Mouse (Mus musculus) forebrain, embryonic 14.5 days (tissue): ENCODE measurements at regions not wholly inside any gene's neighbourhood (a gene's known extent, or its start where the extent isn't known, plus 50 kb on each side); places are given as distances from the start of the nearest gene placed in this dataset.

Experiments used
- ATAC-seq: fragments of 200-750 bp; cut with Nextera tagmentation; 2 replicates; pipeline ENCODE4 v1.8.0; 2017; ENCODE audit warnings: mild to moderate bottlenecking, moderate library complexity
- DNase-seq: peaks from one replicate; pipeline ENCODE4 v3.0.0-alpha.2; 2015; ENCODE audit warnings: low spot score
- H3K27ac ChIP-seq: fragments of 300-500 bp; sonication (generic); 2 replicates; pipeline ENCODE4 v1.5.1; 2014; ENCODE audit warnings: low read depth, mild to moderate bottlenecking, control low read depth, low read length, moderate library complexity
- H3K27me3 ChIP-seq: fragments of 300-500 bp; sonication (generic); replicated peaks from 2 replicates; pipeline ENCODE4 v1.6.1; 2014; ENCODE audit warnings: low read length, control low read depth, mixed read lengths; ENCODE audit not compliant: control insufficient read depth, insufficient read depth
- H3K36me3 ChIP-seq: fragments of 300-500 bp; sonication (generic); 2 replicates; pipeline ENCODE4 v1.6.1; 2014; ENCODE audit warnings: low read length, control low read depth; ENCODE audit not compliant: control insufficient read depth, insufficient read depth
- H3K4me1 ChIP-seq: fragments of 300-500 bp; sonication (generic); 2 replicates; pipeline ENCODE4 v1.6.1; 2014; ENCODE audit warnings: antibody characterized with exemption, low read length, control low read depth; ENCODE audit not compliant: control insufficient read depth, insufficient read depth
- H3K4me2 ChIP-seq: fragments of 300-500 bp; sonication (generic); 2 replicates; pipeline ENCODE4 v1.6.1; 2014; ENCODE audit warnings: mild to moderate bottlenecking, control low read depth, low read length
- H3K4me3 ChIP-seq: fragments of 300-500 bp; sonication (generic); 2 replicates; pipeline ENCODE4 v1.5.1; 2014; ENCODE audit warnings: low read depth, low read length, control low read depth
- H3K9ac ChIP-seq: fragments of 300-500 bp; sonication (generic); 2 replicates; pipeline ENCODE4 v1.6.1; 2014; ENCODE audit warnings: mild to moderate bottlenecking, low read length, control low read depth, moderate library complexity
- H3K9me3 ChIP-seq: fragments of 300-500 bp; sonication (generic); replicated peaks from 2 replicates; pipeline ENCODE4 v1.6.1; 2016; ENCODE audit warnings: low read length, control low read depth, mixed read lengths; ENCODE audit not compliant: control insufficient read depth
- WGBS: fragments of 180-500 bp; shearing (Covaris S2); extraction: QIAGEN DNeasy Blood & Tissue Kit; methylation state at CpG from one replicate; pipeline ENCODE4 v1.1.7; 2014; 5-methylcytosine and 5-hydroxymethylcytosine counted together

GRCm38 (mm10) chr4:69852637-69853036 lies 557.6 kb downstream of the Cdk5rap2 start:
- H3K9me3 ChIP-seq, result no peaks in the 10 kb centered on the region
- 0% methylated on average over 1 of the region's 1 CpGs for WGBS
- no peak overlapping the region for H3K4me2 ChIP-seq
- H3K36me3 ChIP-seq, result no peaks in the 10 kb centered on the region
- ATAC-seq (no peak), DNase-seq (no peak)
- H3K27ac ChIP-seq, result no peak overlapping the region
- H3K9ac ChIP-seq, result no peak overlapping the region
- no peaks in the 10 kb centered on the region for H3K27me3 ChIP-seq
- no peaks in the 10 kb centered on the region for H3K4me1 ChIP-seq
- H3K4me3 ChIP-seq, result no peak overlapping the region

- Histone ChIP-seq H3K4me3 (no peak overlapping the region), H3K4me2 (no peak overlapping the region), H3K27ac (no peak overlapping the region), H3K9ac (no peak overlapping the region), H3K9me3 (no peaks in the 10 kb centered on the region), H3K4me1 (no peaks in the 10 kb centered on the region), H3K27me3 (no peaks in the 10 kb centered on the region), H3K36me3 (no peaks in the 10 kb centered on the region)
- ATAC-seq, result no peak
- WGBS, result 89% methylated on average over 3 of the region's 3 CpGs
- no peak for DNase-seq
These were observed 560.8 kb downstream of the Cdk5rap2 start for GRCm38 (mm10) chr4:69849423-69849822.

GRCm38 (mm10) chr4:69839868-69840267 lies 570.4 kb downstream of the Cdk5rap2 start:
- Histone ChIP-seq H3K9ac (no peak overlapping the region), H3K27me3 (no peaks in the 10 kb centered on the region), H3K9me3 (no peaks in the 10 kb centered on the region), H3K4me1 (no peaks in the 10 kb centered on the region), H3K27ac (no peak overlapping the region), H3K4me3 (no peak overlapping the region), H3K36me3 (no peaks in the 10 kb centered on the region), H3K4me2 (no peak overlapping the region)
- 51% methylated on average over 9 of the region's 9 CpGs for WGBS
- ATAC-seq (no peak), DNase-seq (no peak)

- ATAC-seq, result no peak
- no peak overlapping the region for H3K9ac ChIP-seq
- H3K9me3 ChIP-seq, result no peaks in the 10 kb centered on the region
- H3K27ac ChIP-seq, result no peak overlapping the region
- no peaks in the 10 kb centered on the region for H3K36me3 ChIP-seq
- no peak for DNase-seq
- no peaks in the 10 kb centered on the region for H3K27me3 ChIP-seq
- H3K4me2 ChIP-seq, result no peak overlapping the region
- H3K4me1 ChIP-seq, result no peaks in the 10 kb centered on the region
- H3K4me3 ChIP-seq, result no peak overlapping the region
- WGBS, result 18% methylated on average over 4 of the region's 4 CpGs
These were observed 571.3 kb downstream of the Cdk5rap2 start for GRCm38 (mm10) chr4:69838940-69839339.

GRCm38 (mm10) chr4:69824903-69825268 lies 585.4 kb downstream of the Cdk5rap2 start:
- no peak overlapping the region for H3K27ac ChIP-seq
- no peaks in the 10 kb centered on the region for H3K27me3 ChIP-seq
- H3K9me3 ChIP-seq, result no peaks in the 10 kb centered on the region
- 17% methylated on average over 3 of the region's 3 CpGs for WGBS
- no peak overlapping the region for H3K4me2 ChIP-seq
- DNase-seq (no peak), ATAC-seq (peak; percentile 47; the same call in 1 of the 2 replicates)
- H3K4me3 ChIP-seq, result no peak overlapping the region
- H3K4me1 ChIP-seq, result peaks cover 16% of the 10 kb centered on the region
- no peaks in the 10 kb centered on the region for H3K36me3 ChIP-seq
- H3K9ac ChIP-seq, result no peak overlapping the region

DNA sequence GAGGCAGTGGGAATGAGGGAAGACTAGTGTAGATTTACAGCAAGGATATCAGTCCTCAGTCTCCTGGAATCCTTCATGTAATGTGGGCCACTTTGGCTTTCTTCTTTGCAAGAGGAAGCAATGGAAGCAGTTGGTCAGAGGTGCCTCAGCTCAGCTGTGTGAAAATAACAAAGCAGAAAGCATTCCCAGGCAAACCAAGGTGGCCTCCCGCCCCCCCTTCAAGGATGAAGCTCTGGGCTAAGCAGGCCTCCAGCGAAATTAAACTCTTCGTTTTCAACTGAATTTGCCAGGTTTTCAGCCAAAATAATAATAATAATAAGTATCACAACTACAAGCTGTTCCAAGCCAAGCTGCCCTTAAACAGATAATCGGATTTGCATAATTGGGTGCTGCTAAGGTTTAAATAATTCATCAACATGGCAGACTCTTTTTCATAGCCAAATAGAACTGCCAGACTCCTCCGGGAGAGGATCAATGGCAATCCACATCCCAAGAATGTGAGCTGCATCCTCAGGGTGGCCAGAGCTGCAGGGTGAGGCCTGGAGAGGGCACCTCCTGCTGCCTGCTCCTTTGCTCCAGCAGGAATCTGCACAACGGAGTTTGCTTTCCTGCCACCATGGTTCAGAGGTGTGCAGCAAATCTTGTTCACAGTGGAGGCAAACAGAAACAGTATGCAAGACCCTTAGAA lies 585.9 kb downstream of the Cdk5rap2 start:
- H3K4me3 ChIP-seq, result no peak overlapping the region
- no peaks in the 10 kb centered on the region for H3K36me3 ChIP-seq
- peak overlapping the region; percentile 48; the same call in 1 of the 2 replicates for H3K27ac ChIP-seq
- H3K4me1 ChIP-seq, result peaks cover 16% of the 10 kb centered on the region
- DNase-seq (peak; percentile 74), ATAC-seq (peak; percentile 88)
- H3K9me3 ChIP-seq, result no peaks in the 10 kb centered on the region
- no peak overlapping the region for H3K9ac ChIP-seq
- H3K4me2 ChIP-seq, result no peak overlapping the region
- 1% methylated on average over 6 of the region's 6 CpGs for WGBS
- H3K27me3 ChIP-seq, result no peaks in the 10 kb centered on the region

- no peaks in the 10 kb centered on the region for H3K27me3 ChIP-seq
- DNase-seq (peak; percentile 22), ATAC-seq (no peak)
- H3K4me3 ChIP-seq, result no peak overlapping the region
- H3K27ac ChIP-seq, result peak overlapping the region; percentile 48; the same call in 1 of the 2 replicates
- H3K4me2 ChIP-seq, result no peak overlapping the region
- H3K36me3 ChIP-seq, result no peaks in the 10 kb centered on the region
- WGBS, result 5% methylated on average over 1 of the region's 1 CpGs
- peaks cover 16% of the 10 kb centered on the region for H3K4me1 ChIP-seq
- no peak overlapping the region for H3K9ac ChIP-seq
- H3K9me3 ChIP-seq, result no peaks in the 10 kb centered on the region
These were observed 586.8 kb downstream of the Cdk5rap2 start for GRCm38 (mm10) chr4:69823311-69823940.

GRCm38 (mm10) chr4:69818885-69819284 lies 591.4 kb downstream of the Cdk5rap2 start:
- Histone ChIP-seq H3K9me3 (no peaks in the 10 kb centered on the region), H3K27ac (no peak overlapping the region)
- WGBS, result 4% methylated on average over 3 of the region's 3 CpGs

GRCm38 (mm10) chr4:69785481-69786050 lies 624.7 kb downstream of the Cdk5rap2 start:
- no peak for ATAC-seq
- Histone ChIP-seq H3K9ac (no peak overlapping the region), H3K36me3 (no peaks in the 10 kb centered on the region), H3K27me3 (no peaks in the 10 kb centered on the region), H3K4me1 (no peaks in the 10 kb centered on the region), H3K27ac (no peak overlapping the region), H3K4me3 (no peak overlapping the region), H3K9me3 (no peaks in the 10 kb centered on the region), H3K4me2 (no peak overlapping the region)
- 86% methylated on average over 7 of the region's 7 CpGs for WGBS
- peak; percentile 3 for DNase-seq

More at GRCm38 (mm10) chr4:69818885-69819284, 591.4 kb downstream of the Cdk5rap2 start:
- DNase-seq, result no peak
- H3K27me3 ChIP-seq, result no peaks in the 10 kb centered on the region
- H3K4me2 ChIP-seq, result no peak overlapping the region
- no peak overlapping the region for H3K4me3 ChIP-seq
- H3K4me1 ChIP-seq, result peaks cover 8% of the 10 kb centered on the region; the same call in 1 of the 2 replicates
- H3K36me3 ChIP-seq, result no peaks in the 10 kb centered on the region
- no peak overlapping the region for H3K9ac ChIP-seq
- ATAC-seq, result no peak
